Mouse (Mus musculus): ENCODE results near the gene Prkacb. TPM values are rescaled to one million over a fixed set of nuclear protein-coding genes. Genes with fewer than 3 reads are reported as not detected.

Gene Prkacb
- polyA plus RNA-seq, 2 experiments, result 6.1 to 10.9 TPM

DNA sequence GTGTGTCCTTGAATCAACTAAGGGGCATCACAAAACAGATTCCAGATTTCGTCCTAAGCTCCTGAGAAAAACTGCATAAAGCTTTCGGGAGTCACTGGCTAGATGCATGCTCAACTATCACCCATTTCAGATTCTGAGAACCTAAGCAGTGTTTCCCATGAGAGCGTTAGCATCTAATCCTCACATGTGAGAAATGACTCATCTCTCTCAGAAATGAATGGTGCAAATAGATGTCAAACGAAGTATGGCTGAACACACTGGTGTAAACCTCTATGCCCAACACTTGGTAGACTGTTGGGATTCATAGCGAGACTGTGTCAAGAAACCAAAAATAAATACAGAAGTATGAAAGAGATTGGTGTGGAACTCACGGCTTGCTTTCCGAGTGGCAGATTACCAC lies 36.6 kb upstream of the Prkacb start:
- no peak for DNase-seq (ENCODE audit: low read depth in 3 of 3, low spot score in 3 of 3)
- Histone ChIP-seq H3K9me3 (ENCODE audit: control insufficient read depth, low read length) (no peaks in the 10 kb centered on the region), H3K4me3 (ENCODE audit: insufficient read depth in 1 of 2, low read depth in 2 of 2, low read length in 2 of 2) (no peak overlapping the region), H3K4me1 (replicated peaks; ENCODE audit: control insufficient read depth in 2 of 2, insufficient read depth in 2 of 2, low read length in 1 of 2) (no peaks in the 10 kb centered on the region), H3K4me2 (ENCODE audit: low read depth) (no peak overlapping the region), H3K36me3 (replicated peaks; ENCODE audit: control insufficient read depth, insufficient read depth, low read depth) (no peaks in the 10 kb centered on the region), H3K27ac (no peak overlapping the region), H3K9ac (replicated peaks) (no peak overlapping the region), H3K27me3 (ENCODE audit: control insufficient read depth, insufficient read depth, low read length) (no peaks in the 10 kb centered on the region; the same call in none of the 2 replicates)
- TF ChIP-seq EP300 (IDR thresholded peaks at IDR 0.05; ENCODE audit: low read depth) (no peak), CTCF (IDR thresholded peaks at IDR 0.05; ENCODE audit: low read depth) (no peak)
- ATAC-seq (ENCODE audit: insufficient read depth), result no peak
- 62% methylated on average over 7 of the region's 7 CpGs for WGBS (ENCODE audit: insufficient replicate concordance)

DNA sequence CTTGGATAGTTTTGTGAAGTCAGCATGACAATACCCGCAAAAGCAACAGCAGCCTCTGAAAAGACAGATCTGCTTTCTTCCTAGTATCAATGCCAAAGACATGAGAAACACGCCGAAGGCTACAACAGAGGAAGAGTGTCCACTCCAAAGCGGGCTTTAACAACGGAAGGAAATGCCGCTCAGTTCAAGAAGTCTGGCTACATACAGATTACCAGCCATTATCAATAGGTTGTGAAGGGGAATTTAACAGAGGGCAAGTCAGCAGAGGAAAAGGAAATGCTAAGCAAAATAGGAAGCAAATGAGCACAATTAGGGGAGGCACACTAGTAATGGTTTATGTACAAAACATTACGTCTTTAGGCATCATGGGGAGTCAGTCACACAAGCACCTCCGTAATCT lies 35.3 kb upstream of the Prkacb start:
- Histone ChIP-seq H3K36me3 (replicated peaks; ENCODE audit: control insufficient read depth, insufficient read depth, low read depth) (no peaks in the 10 kb centered on the region), H3K4me2 (ENCODE audit: low read depth) (no peak overlapping the region), H3K27me3 (ENCODE audit: control insufficient read depth, insufficient read depth, low read length) (no peaks in the 10 kb centered on the region; the same call in none of the 2 replicates), H3K9me3 (ENCODE audit: control insufficient read depth, low read length) (no peaks in the 10 kb centered on the region), H3K27ac (no peak overlapping the region), H3K4me1 (replicated peaks; ENCODE audit: control insufficient read depth in 2 of 2, insufficient read depth in 2 of 2, low read length in 1 of 2) (no peaks in the 10 kb centered on the region), H3K4me3 (ENCODE audit: insufficient read depth in 1 of 2, low read depth in 2 of 2, low read length in 2 of 2) (no peak overlapping the region), H3K9ac (replicated peaks) (no peak overlapping the region)
- ATAC-seq (ENCODE audit: insufficient read depth) (no peak; the same call in 1 of the 2 replicates), DNase-seq (ENCODE audit: low read depth in 3 of 3, low spot score in 3 of 3) (no peak)
- WGBS (ENCODE audit: insufficient replicate concordance), result 43% methylated on average over 8 of the region's 8 CpGs
- no peak for TF ChIP-seq EP300 (IDR thresholded peaks at IDR 0.05; ENCODE audit: low read depth)
- no peak for TF ChIP-seq CTCF (IDR thresholded peaks at IDR 0.05; ENCODE audit: low read depth)

DNA sequence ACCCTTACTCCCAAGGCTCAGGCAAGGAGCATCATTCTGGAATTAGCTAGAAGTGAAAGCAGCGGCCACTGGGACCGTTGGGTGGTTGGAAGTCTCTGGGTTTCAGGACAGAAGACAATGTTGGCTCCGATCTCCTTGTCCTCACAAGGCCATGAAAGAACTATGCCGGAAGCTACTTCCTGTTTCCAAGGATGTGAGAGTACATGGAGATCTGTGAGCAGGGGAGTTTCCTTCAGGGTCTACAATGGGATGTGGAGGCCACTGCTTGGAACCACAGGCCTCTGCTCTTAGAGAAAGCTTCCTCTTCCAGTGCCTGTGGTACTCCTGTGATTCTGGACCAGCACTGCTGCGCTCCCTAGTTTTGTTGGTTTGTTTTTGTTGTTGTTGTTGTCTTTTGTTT lies 33.4 kb upstream of the Prkacb start:
- Histone ChIP-seq H3K4me1 (replicated peaks; ENCODE audit: control insufficient read depth in 2 of 2, insufficient read depth in 2 of 2, low read length in 1 of 2) (no peaks in the 10 kb centered on the region), H3K27ac (no peak overlapping the region), H3K36me3 (replicated peaks; ENCODE audit: control insufficient read depth, insufficient read depth, low read depth) (no peaks in the 10 kb centered on the region), H3K27me3 (ENCODE audit: control insufficient read depth, insufficient read depth, low read length) (no peaks in the 10 kb centered on the region), H3K9ac (replicated peaks) (no peak overlapping the region), H3K9me3 (ENCODE audit: control insufficient read depth, low read length) (no peaks in the 10 kb centered on the region), H3K4me2 (ENCODE audit: low read depth) (no peak overlapping the region), H3K4me3 (ENCODE audit: insufficient read depth in 1 of 2, low read depth in 2 of 2, low read length in 2 of 2) (no peak overlapping the region)
- 63% methylated on average over 5 of the region's 5 CpGs for WGBS (ENCODE audit: insufficient replicate concordance)
- ATAC-seq (ENCODE audit: insufficient read depth) (no peak), DNase-seq (ENCODE audit: low read depth in 3 of 3, low spot score in 3 of 3) (no peak)
- TF ChIP-seq CTCF (IDR thresholded peaks at IDR 0.05; ENCODE audit: low read depth) (no peak), EP300 (IDR thresholded peaks at IDR 0.05; ENCODE audit: low read depth) (no peak)

DNA sequence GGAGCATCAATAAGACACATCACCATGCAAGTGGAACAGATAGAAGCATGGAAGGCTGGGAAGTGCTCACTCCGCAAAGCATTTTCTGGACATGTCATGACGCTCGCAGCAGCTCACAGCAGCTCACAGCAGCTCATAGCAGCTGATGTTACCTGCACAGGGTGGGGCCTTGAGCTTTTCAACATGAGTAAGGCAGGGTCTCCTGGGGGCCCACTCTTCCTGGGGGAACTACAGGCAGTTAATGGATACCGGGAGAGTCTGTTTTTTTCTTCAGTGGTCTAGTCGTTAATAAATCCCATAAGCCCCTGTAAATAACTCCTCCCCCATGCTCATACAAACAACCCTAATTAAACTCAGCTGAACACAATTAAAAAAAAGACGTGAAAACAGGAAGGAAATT lies 30.7 kb upstream of the Prkacb start:
- no peak for TF ChIP-seq CTCF (IDR thresholded peaks at IDR 0.05; ENCODE audit: low read depth)
- no peak for TF ChIP-seq EP300 (IDR thresholded peaks at IDR 0.05; ENCODE audit: low read depth)
- Histone ChIP-seq H3K36me3 (replicated peaks; ENCODE audit: control insufficient read depth, insufficient read depth, low read depth) (no peaks in the 10 kb centered on the region), H3K4me3 (ENCODE audit: insufficient read depth in 1 of 2, low read depth in 2 of 2, low read length in 2 of 2) (no peak overlapping the region), H3K27ac (no peak overlapping the region), H3K4me2 (ENCODE audit: low read depth) (no peak overlapping the region), H3K4me1 (replicated peaks; ENCODE audit: control insufficient read depth in 2 of 2, insufficient read depth in 2 of 2, low read length in 1 of 2) (no peaks in the 10 kb centered on the region), H3K9ac (replicated peaks) (no peak overlapping the region), H3K27me3 (ENCODE audit: control insufficient read depth, insufficient read depth, low read length) (no peaks in the 10 kb centered on the region), H3K9me3 (ENCODE audit: control insufficient read depth, low read length) (no peaks in the 10 kb centered on the region)
- 64% methylated on average over 6 of the region's 6 CpGs for WGBS (ENCODE audit: insufficient replicate concordance)
- no peak for ATAC-seq (ENCODE audit: insufficient read depth)
- no peak for DNase-seq (ENCODE audit: low read depth in 3 of 3, low spot score in 3 of 3)

DNA sequence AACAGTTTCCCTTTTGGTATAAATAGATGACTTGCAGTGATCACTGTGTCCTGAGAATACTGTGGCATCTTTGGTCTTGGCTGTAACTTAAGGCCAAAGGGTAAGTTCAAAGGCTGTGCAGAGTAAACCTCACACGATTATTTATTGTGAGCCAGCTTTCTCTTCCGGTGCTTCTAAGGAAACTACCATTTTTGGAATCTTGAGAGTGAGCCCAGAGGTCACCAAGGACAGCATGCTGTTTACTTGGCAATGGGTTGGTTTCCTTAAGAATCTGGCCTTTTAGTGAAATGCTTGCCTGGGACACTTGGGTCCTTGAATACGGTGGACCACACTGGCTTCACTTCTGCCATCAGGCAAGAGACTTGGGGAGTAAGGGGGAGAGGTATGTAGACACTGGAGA lies 30.0 kb upstream of the Prkacb start:
- H3K27me3 ChIP-seq (ENCODE audit: control insufficient read depth, insufficient read depth, low read length), result no peaks in the 10 kb centered on the region
- H3K36me3 ChIP-seq (replicated peaks; ENCODE audit: control insufficient read depth, insufficient read depth, low read depth), result no peaks in the 10 kb centered on the region
- no peak for TF ChIP-seq CTCF (IDR thresholded peaks at IDR 0.05; ENCODE audit: low read depth)
- TF ChIP-seq EP300 (IDR thresholded peaks at IDR 0.05; ENCODE audit: low read depth), result no peak
- WGBS (ENCODE audit: insufficient replicate concordance), result 60% methylated on average over 3 of the region's 3 CpGs
- H3K9ac ChIP-seq (replicated peaks), result no peak overlapping the region
- ATAC-seq (ENCODE audit: insufficient read depth) (no peak), DNase-seq (ENCODE audit: low read depth in 3 of 3, low spot score in 3 of 3) (no peak)
- no peak overlapping the region for H3K4me3 ChIP-seq (ENCODE audit: insufficient read depth in 1 of 2, low read depth in 2 of 2, low read length in 2 of 2)
- H3K9me3 ChIP-seq (ENCODE audit: control insufficient read depth, low read length), result no peaks in the 10 kb centered on the region
- no peak overlapping the region for H3K27ac ChIP-seq
- H3K4me1 ChIP-seq (replicated peaks; ENCODE audit: control insufficient read depth in 2 of 2, insufficient read depth in 2 of 2, low read length in 1 of 2), result no peaks in the 10 kb centered on the region
- H3K4me2 ChIP-seq (ENCODE audit: low read depth), result no peak overlapping the region

All from liver, embryonic 14.5 days (tissue).